Mouse (Mus musculus) cortical plate, adult 2 months (tissue): Measurements from ENCODE around the gene Tmem100. TPM values are rescaled to one million over a fixed set of nuclear protein-coding genes. Genes with fewer than 3 reads are reported as not detected.
A peak's percentile ranks its signal among the peaks of the same experiment; 100 is the strongest.

Experiments used
- H3K27ac ChIP-seq: fragments of 200-500 bp; 2 replicates; pipeline ENCODE4 v1.5.1; 2012; ENCODE audit warnings: low read length, control low read depth, inconsistent platforms; ENCODE audit not compliant: insufficient read depth
- H3K4me1 ChIP-seq: fragments of 200-500 bp; 2 replicates; pipeline ENCODE4 v1.6.1; 2011; ENCODE audit warnings: low read length; ENCODE audit not compliant: control insufficient read depth, insufficient read depth
- H3K4me3 ChIP-seq: fragments of 200-500 bp; 2 replicates; pipeline ENCODE4 v1.5.1; 2011; ENCODE audit warnings: mild to moderate bottlenecking, low read length, control low read depth; ENCODE audit not compliant: insufficient read depth
- CTCF ChIP-seq: fragments of 200-500 bp; IDR thresholded peaks from 2 replicates; pipeline ENCODE4 v1.5.1; 2011; ENCODE audit warnings: mild to moderate bottlenecking, control low read depth, low read length; ENCODE audit not compliant: insufficient read depth; ENCODE audit errors: extremely low read depth
- POLR2A ChIP-seq: fragments of 200-500 bp; IDR thresholded peaks from 2 replicates; pipeline ENCODE4 v1.6.1; 2011; ENCODE audit warnings: mild to moderate bottlenecking, low read length, control low read depth; ENCODE audit not compliant: insufficient read depth; ENCODE audit errors: extremely low read depth
- polyA plus RNA-seq: library from polyadenylated mRNA; depleted of rRNA; stranded (reverse); fragments of >200 nt; gene quantifications from 2 replicates; pipeline ENCODE4 v1.2.3, GENCODE M21; 2012

The Tmem100 gene
- polyA plus RNA-seq, 1 experiment, result 18.2 TPM

- no peak for TF ChIP-seq CTCF
- no peak for TF ChIP-seq POLR2A
- Histone ChIP-seq H3K4me1 (no peaks in the 10 kb centered on the region), H3K27ac (no peak overlapping the region), H3K4me3 (no peak overlapping the region)
These were observed 4.5 kb downstream of the Tmem100 start for GRCm38 (mm10) chr11:90034646-90035045.

GRCm38 (mm10) chr11:90035532-90035931 is 5.4 kb downstream of the Tmem100 start:
- Histone ChIP-seq H3K4me1 (no peaks in the 10 kb centered on the region), H3K4me3 (no peak overlapping the region)
- no peak for TF ChIP-seq CTCF
- TF ChIP-seq POLR2A, result no peak

GRCm38 (mm10) chr11:90036416-90036815 is 6.3 kb downstream of the Tmem100 start:
- H3K4me3 ChIP-seq, result no peak overlapping the region
- no peak overlapping the region for H3K27ac ChIP-seq
- no peak for TF ChIP-seq POLR2A
- 0 out of 2 replicates have a peak, but pooled peaks have one; percentile 16 for TF ChIP-seq CTCF
- H3K4me1 ChIP-seq, result no peaks in the 10 kb centered on the region

More at GRCm38 (mm10) chr11:90035532-90035931, 5.4 kb downstream of the Tmem100 start:
- no peak overlapping the region for H3K27ac ChIP-seq

GRCm38 (mm10) chr11:90038022-90038421 is 7.9 kb downstream of the Tmem100 start:
- H3K27ac ChIP-seq, result no peak overlapping the region
- peak; percentile 44 for TF ChIP-seq CTCF
- TF ChIP-seq POLR2A, result no peak
- no peaks in the 10 kb centered on the region for H3K4me1 ChIP-seq
- H3K4me3 ChIP-seq, result no peak overlapping the region

- Histone ChIP-seq H3K4me1 (no peaks in the 10 kb centered on the region), H3K4me3 (no peak overlapping the region), H3K27ac (no peak overlapping the region)
- TF ChIP-seq POLR2A (no peak), CTCF (no peak)
These were observed 14.3 kb downstream of the Tmem100 start for GRCm38 (mm10) chr11:90044459-90044858.

GRCm38 (mm10) chr11:90046211-90046610 is 16.1 kb downstream of the Tmem100 start:
- TF ChIP-seq CTCF (no peak), POLR2A (no peak)
- Histone ChIP-seq H3K27ac (no peak overlapping the region), H3K4me3 (no peak overlapping the region), H3K4me1 (no peaks in the 10 kb centered on the region)

GRCm38 (mm10) chr11:90047271-90047670 is 17.1 kb downstream of the Tmem100 start:
- TF ChIP-seq POLR2A (no peak), CTCF (no peak)
- H3K4me3 ChIP-seq, result no peak overlapping the region
- H3K4me1 ChIP-seq, result no peaks in the 10 kb centered on the region
- no peak overlapping the region for H3K27ac ChIP-seq

- H3K4me1 ChIP-seq, result no peaks in the 10 kb centered on the region
- no peak for TF ChIP-seq POLR2A
- no peak for TF ChIP-seq CTCF
- no peak overlapping the region for H3K4me3 ChIP-seq
- no peak overlapping the region for H3K27ac ChIP-seq
These were observed 19.9 kb downstream of the Tmem100 start for GRCm38 (mm10) chr11:90050016-90050415.

GRCm38 (mm10) chr11:90052785-90053184 is 22.6 kb downstream of the Tmem100 start:
- Histone ChIP-seq H3K27ac (no peak overlapping the region), H3K4me1 (no peaks in the 10 kb centered on the region), H3K4me3 (no peak overlapping the region)
- TF ChIP-seq CTCF, result no peak
- TF ChIP-seq POLR2A, result no peak

- TF ChIP-seq POLR2A (no peak), CTCF (no peak)
- Histone ChIP-seq H3K27ac (no peak overlapping the region), H3K4me3 (no peak overlapping the region), H3K4me1 (no peaks in the 10 kb centered on the region)
These were observed 23.7 kb downstream of the Tmem100 start for GRCm38 (mm10) chr11:90053820-90054219.

GRCm38 (mm10) chr11:90054401-90054800 is 24.3 kb downstream of the Tmem100 start:
- no peak for TF ChIP-seq CTCF
- TF ChIP-seq POLR2A, result no peak
- no peak overlapping the region for H3K4me3 ChIP-seq
- H3K4me1 ChIP-seq, result no peaks in the 10 kb centered on the region
- no peak overlapping the region for H3K27ac ChIP-seq
